Mouse (Mus musculus): ENCODE measurements around the gene Col6a1.

The Col6a1 gene

DNA sequence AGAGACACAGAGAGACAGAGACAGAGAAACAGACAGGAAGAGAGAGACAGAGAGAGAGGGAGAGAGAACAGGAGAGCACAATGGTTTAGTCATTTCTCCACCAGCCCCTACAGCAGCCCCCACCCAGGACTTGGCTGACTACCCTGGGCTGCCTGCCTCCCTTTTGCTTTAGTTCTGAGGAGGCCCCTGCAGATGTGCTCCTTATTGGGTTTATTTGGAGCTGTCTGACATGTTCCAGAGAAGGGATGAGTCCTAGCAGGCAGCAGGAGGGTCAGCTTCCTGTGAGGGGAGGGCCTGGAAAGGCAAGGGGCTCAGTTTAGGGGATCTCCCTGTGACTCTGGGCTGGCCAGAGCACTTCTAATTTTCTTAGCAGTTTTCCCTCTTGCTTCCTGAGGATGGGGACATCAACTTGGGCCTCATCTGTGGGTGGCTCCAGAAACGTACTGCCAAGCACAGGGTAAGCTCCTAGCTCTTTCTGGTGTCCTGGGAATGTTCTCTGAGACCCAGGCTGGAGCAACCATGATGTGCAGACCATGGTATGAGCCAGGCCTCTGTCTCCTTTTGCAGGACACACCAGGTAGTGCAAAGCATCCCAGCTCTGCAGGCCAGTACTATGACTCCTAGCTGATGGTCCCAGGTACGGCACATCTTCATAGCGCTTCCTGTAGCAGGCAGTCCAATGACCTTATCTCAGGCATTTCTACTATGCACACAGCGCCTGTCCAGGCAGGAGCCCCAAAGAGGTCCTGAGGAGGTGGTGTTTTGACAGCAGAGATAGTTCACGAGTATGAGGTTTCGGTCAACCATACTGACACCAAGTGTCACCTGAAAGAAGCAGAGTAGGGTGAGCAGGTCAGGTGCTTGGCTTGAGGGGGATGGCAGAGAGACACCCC, 45.0 kb downstream of the Col6a1 start:
- DNase-seq (ENCODE audit: low read depth, low spot score) = no peak

DNA sequence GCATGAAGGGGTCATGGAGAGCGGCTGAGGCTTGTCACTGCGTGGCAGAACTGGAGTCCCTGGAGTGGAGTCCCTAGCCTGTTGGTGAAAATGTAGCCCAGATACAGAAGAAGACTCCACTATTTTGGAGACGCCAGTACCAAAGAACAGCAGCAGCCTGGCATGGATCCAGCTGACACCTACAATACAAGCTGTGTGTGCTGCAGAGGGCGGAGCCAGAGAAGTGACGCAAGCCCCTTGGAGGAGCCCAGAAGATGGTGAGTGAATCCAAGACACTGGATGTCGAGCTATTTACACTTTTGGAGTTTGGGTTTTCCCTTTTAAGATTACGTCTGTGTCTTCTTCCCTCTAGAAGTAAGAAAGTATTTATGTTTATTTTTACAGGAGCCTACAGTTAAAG, 47.8 kb downstream of the Col6a1 start:
- peak; percentile 35 for DNase-seq (ENCODE audit: low read depth, low spot score)

DNA sequence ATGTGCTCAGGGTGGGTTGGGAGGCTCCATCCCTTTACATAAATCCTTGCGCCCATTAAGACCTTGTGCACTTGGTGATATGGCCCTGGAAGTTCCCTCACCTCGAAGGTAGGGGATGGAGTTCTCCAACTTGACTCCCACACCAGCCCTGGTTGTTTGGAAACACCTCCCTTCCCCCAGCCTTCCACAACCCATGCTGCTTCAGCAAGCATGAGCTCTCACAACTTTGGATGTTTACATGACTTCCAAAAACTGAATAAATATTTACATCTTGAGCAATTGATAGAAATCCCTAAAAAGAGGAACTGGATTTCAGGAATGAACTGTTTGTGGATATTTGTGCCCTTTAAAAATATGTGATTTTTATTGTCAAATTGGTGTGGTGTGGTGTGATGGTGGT, 50.7 kb downstream of the Col6a1 start:
- DNase-seq (ENCODE audit: low read depth, low spot score) = no peak

GRCm38 (mm10) chr10:76674581-76674980, 51.4 kb downstream of the Col6a1 start:
- no peak for DNase-seq (ENCODE audit: low read depth, low spot score)

GRCm38 (mm10) chr10:76671939-76672338, 54.0 kb downstream of the Col6a1 start:
- DNase-seq (ENCODE audit: low read depth, low spot score) = no peak

DNA sequence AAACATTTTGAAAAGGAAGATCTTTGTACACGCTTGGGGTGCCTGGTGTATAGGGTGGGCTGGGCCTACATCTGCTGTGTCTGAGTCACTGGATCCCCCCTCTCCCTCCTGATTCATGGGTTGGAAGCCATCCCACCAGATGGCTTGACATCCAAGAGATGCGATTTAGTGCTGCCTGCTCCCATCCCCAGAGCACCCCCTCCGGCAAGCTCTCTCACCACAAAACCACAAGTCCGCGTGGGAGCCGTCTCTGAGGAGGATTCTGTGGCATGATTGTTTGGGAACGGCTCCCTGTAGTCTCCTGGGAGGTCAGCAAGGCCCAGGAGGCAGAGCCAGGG, 57.1 kb downstream of the Col6a1 start:
- peak; percentile 89 for DNase-seq (ENCODE audit: low read depth, low spot score)

GRCm38 (mm10) chr10:76668261-76668946, 57.6 kb downstream of the Col6a1 start:
- no peak for DNase-seq (ENCODE audit: low read depth, low spot score)

GRCm38 (mm10) chr10:76667197-76667805, 58.7 kb downstream of the Col6a1 start:
- no peak for DNase-seq (ENCODE audit: low read depth, low spot score)

GRCm38 (mm10) chr10:76665551-76665950, 60.4 kb downstream of the Col6a1 start:
- DNase-seq (ENCODE audit: low read depth, low spot score) = no peak

DNA sequence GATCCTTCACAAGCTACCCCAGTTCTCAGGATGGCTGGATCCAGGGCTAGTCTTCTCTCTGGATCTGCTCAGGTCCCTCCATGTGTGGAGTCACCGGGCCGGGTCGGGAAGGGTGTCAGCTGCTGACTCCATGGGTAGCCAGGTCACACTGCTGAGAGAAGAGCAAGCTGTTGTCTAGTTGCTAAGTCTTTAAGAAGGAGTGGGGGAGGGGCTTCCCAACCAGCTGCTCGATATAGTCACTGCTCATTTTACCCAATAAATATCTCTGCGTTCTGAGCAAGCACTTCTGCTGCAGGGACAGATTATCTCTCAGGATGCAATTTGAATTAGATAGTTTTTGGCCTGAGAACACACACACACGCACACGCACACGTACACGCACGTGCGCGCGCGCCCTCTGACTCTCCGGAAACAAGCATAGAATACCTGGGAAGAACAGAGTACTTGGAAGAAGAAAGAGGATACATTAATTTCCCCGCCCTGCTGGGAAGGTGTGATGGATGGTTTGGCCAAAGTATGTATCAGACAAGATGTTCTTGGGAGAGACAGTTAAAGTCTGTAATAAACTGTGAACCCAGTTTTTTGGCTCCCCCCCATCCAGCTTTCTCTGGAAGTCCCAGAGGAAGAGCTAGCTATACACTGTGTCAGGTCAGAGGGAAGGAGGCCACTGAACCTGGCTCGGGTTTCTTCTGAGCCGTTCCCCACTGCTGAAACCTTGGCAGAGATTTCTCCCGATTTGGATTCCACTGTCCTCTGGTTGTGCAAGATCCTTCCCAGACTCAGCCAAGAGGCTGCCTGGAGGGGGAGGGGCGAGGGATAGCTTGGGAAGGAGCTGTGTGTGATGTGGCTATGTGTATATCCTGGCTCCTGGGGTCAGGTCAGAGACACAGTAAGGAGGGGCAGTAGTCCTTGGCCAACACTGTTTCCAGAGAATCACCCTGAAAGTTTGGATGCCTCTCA, 61.5 kb downstream of the Col6a1 start:
- DNase-seq (ENCODE audit: low read depth, low spot score) = no peak
